Mouse (Mus musculus) midbrain, postnatal 0 days (tissue): ENCODE measurements at regions not wholly inside any gene's neighbourhood (a gene's known extent, or its start where the extent isn't known, plus 50 kb on each side); places are given as distances from the start of the nearest gene placed in this dataset.

Experiments
- ATAC-seq: fragments of 200-750 bp; cut with Nextera tagmentation; 2 replicates; pipeline ENCODE4 v1.8.0; 2017; ENCODE audit warnings: moderate number of reproducible peaks, mild to moderate bottlenecking, moderate TSS enrichment, moderate library complexity; ENCODE audit not compliant: low FRiP score
- DNase-seq: peaks from one replicate; pipeline ENCODE4 v3.0.0-alpha.2; 2015; ENCODE audit warnings: low spot score
- H3K27ac ChIP-seq: fragments of 300-500 bp; sonication (generic); 2 replicates; pipeline ENCODE4 v1.5.1; 2014; ENCODE audit warnings: low read depth, mild to moderate bottlenecking, low read length, mixed read lengths
- H3K27me3 ChIP-seq: fragments of 300-500 bp; sonication (generic); 2 replicates; pipeline ENCODE4 v1.6.1; 2014; ENCODE audit warnings: low read length, control low read depth, mixed read lengths; ENCODE audit not compliant: insufficient read depth
- H3K36me3 ChIP-seq: fragments of 300-500 bp; sonication (generic); 2 replicates; pipeline ENCODE4 v1.6.1; 2014; ENCODE audit warnings: low read length, control low read depth, mixed read lengths; ENCODE audit not compliant: insufficient read depth
- H3K4me1 ChIP-seq: fragments of 300-500 bp; sonication (generic); 2 replicates; pipeline ENCODE4 v1.6.1; 2014; ENCODE audit warnings: mild to moderate bottlenecking, control low read depth, antibody characterized with exemption, low read length, mixed read lengths; ENCODE audit not compliant: insufficient read depth
- H3K4me2 ChIP-seq: fragments of 300-500 bp; sonication (generic); 2 replicates; pipeline ENCODE4 v1.6.1; 2014; ENCODE audit warnings: low read depth, mild to moderate bottlenecking, low read length, mixed read lengths; ENCODE audit not compliant: poor library complexity, severe bottlenecking
- H3K4me3 ChIP-seq: fragments of 300-500 bp; sonication (generic); 2 replicates; pipeline ENCODE4 v1.5.1; 2014; ENCODE audit warnings: low read depth, mild to moderate bottlenecking, low read length, moderate library complexity
- H3K9ac ChIP-seq: fragments of 300-500 bp; sonication (generic); replicated peaks from 2 replicates; pipeline ENCODE4 v1.6.1; 2014; ENCODE audit warnings: mild to moderate bottlenecking, low read length, moderate library complexity, mixed read lengths; ENCODE audit not compliant: poor library complexity, severe bottlenecking
- H3K9me3 ChIP-seq: fragments of 300-500 bp; sonication (generic); 2 replicates; pipeline ENCODE4 v1.6.1; 2016; ENCODE audit warnings: low read length, control low read depth
- CTCF ChIP-seq: IDR thresholded peaks from 2 replicates; pipeline ENCODE4 v1.5.1; 2016; ENCODE audit warnings: antibody characterized with exemption, mild to moderate bottlenecking
- WGBS: fragments of 180-500 bp; shearing (Covaris S2); extraction: QIAGEN DNeasy Blood & Tissue Kit; methylation state at CpG from one replicate; pipeline ENCODE4 v1.1.7; 2014; 5-methylcytosine and 5-hydroxymethylcytosine counted together

GRCm38 (mm10) chr4:124190775-124191174, 273.0 kb upstream of the 4930535I16Rik start:
- H3K9ac ChIP-seq, result no peak overlapping the region
- no peak overlapping the region for H3K27ac ChIP-seq
- H3K4me3 ChIP-seq, result no peak overlapping the region
- DNase-seq, result no peak
- WGBS, result 86% methylated on average over 4 of the region's 4 CpGs
- TF ChIP-seq CTCF, result no peak
- H3K36me3 ChIP-seq, result no peaks in the 10 kb centered on the region
- no peaks in the 10 kb centered on the region for H3K9me3 ChIP-seq
- ATAC-seq, result no peak
- H3K4me2 ChIP-seq, result no peak overlapping the region
- no peaks in the 10 kb centered on the region for H3K27me3 ChIP-seq
- H3K4me1 ChIP-seq, result no peaks in the 10 kb centered on the region

- H3K9ac ChIP-seq, result no peak overlapping the region
- no peaks in the 10 kb centered on the region for H3K36me3 ChIP-seq
- no peaks in the 10 kb centered on the region for H3K4me1 ChIP-seq
- no peak for TF ChIP-seq CTCF
- H3K4me3 ChIP-seq, result no peak overlapping the region
- 78% methylated on average over 13 of the region's 13 CpGs for WGBS
- DNase-seq (no peak), ATAC-seq (no peak)
- H3K4me2 ChIP-seq, result no peak overlapping the region
- no peaks in the 10 kb centered on the region for H3K9me3 ChIP-seq
- H3K27me3 ChIP-seq, result no peaks in the 10 kb centered on the region
- H3K27ac ChIP-seq, result no peak overlapping the region
These were observed 272.2 kb upstream of the 4930535I16Rik start for GRCm38 (mm10) chr4:124189993-124190385.

GRCm38 (mm10) chr4:124189352-124189992, 271.6 kb upstream of the 4930535I16Rik start:
- DNase-seq (no peak), ATAC-seq (no peak)
- Histone ChIP-seq H3K4me3 (no peak overlapping the region), H3K36me3 (no peaks in the 10 kb centered on the region), H3K4me2 (no peak overlapping the region), H3K9me3 (no peaks in the 10 kb centered on the region), H3K9ac (no peak overlapping the region), H3K27ac (no peak overlapping the region), H3K27me3 (no peaks in the 10 kb centered on the region), H3K4me1 (no peaks in the 10 kb centered on the region)
- WGBS, result 27% methylated on average over 24 of the region's 24 CpGs
- TF ChIP-seq CTCF, result no peak

GRCm38 (mm10) chr4:124187108-124187507, 269.3 kb upstream of the 4930535I16Rik start:
- Histone ChIP-seq H3K4me3 (no peak overlapping the region), H3K27me3 (no peaks in the 10 kb centered on the region), H3K4me2 (no peak overlapping the region), H3K36me3 (no peaks in the 10 kb centered on the region), H3K27ac (no peak overlapping the region), H3K9me3 (no peaks in the 10 kb centered on the region), H3K9ac (no peak overlapping the region), H3K4me1 (no peaks in the 10 kb centered on the region)
- 18% methylated on average over 4 of the region's 4 CpGs for WGBS
- no peak for DNase-seq
- ATAC-seq, result no peak
- TF ChIP-seq CTCF, result no peak

- DNase-seq (no peak), ATAC-seq (no peak)
- Histone ChIP-seq H3K27me3 (peaks cover 10% of the 10 kb centered on the region; the same call in 1 of the 2 replicates), H3K36me3 (no peaks in the 10 kb centered on the region), H3K4me3 (no peak overlapping the region), H3K4me1 (no peaks in the 10 kb centered on the region), H3K9me3 (no peaks in the 10 kb centered on the region), H3K27ac (no peak overlapping the region), H3K9ac (no peak overlapping the region), H3K4me2 (no peak overlapping the region)
- TF ChIP-seq CTCF, result no peak
- 88% methylated on average over 4 of the region's 4 CpGs for WGBS
These were observed 263.5 kb upstream of the 4930535I16Rik start for GRCm38 (mm10) chr4:124181335-124181734.

- ATAC-seq (no peak), DNase-seq (no peak)
- 2% methylated on average over 46 of the region's 50 CpGs for WGBS
- H3K27ac ChIP-seq, result no peak overlapping the region
- no peak for TF ChIP-seq CTCF
- H3K4me3 ChIP-seq, result peak overlapping the region; percentile 39
- H3K9ac ChIP-seq, result peak overlapping the region; percentile 34; the same call in 1 of the 2 replicates
- no peaks in the 10 kb centered on the region for H3K36me3 ChIP-seq
- no peaks in the 10 kb centered on the region for H3K4me1 ChIP-seq
- no peaks in the 10 kb centered on the region for H3K9me3 ChIP-seq
- H3K27me3 ChIP-seq, result peaks cover 10% of the 10 kb centered on the region; the same call in 1 of the 2 replicates
- H3K4me2 ChIP-seq, result peak overlapping the region; percentile 91
These were observed 260.7 kb upstream of the 4930535I16Rik start for GRCm38 (mm10) chr4:124178401-124179018.
